Mouse (Mus musculus) hindbrain, embryonic 13.5 days (tissue): ENCODE data around the gene Atxn1. TPM values are rescaled to one million over a fixed set of nuclear protein-coding genes. Genes with fewer than 3 reads are reported as not detected.

Experiments used
- ATAC-seq: fragments of 200-750 bp; cut with Nextera tagmentation; 2 replicates; pipeline ENCODE4 v1.8.0; 2017; ENCODE audit warnings: moderate TSS enrichment; ENCODE audit not compliant: low FRiP score
- H3K27ac ChIP-seq: fragments of 300-500 bp; sonication (generic); 2 replicates; pipeline ENCODE4 v1.5.1; 2015; ENCODE audit warnings: inconsistent platforms, mild to moderate bottlenecking, moderate library complexity
- H3K27me3 ChIP-seq: fragments of 300-500 bp; sonication (generic); 2 replicates; pipeline ENCODE4 v1.6.1; 2015; ENCODE audit warnings: mild to moderate bottlenecking, inconsistent platforms
- H3K36me3 ChIP-seq: fragments of 300-500 bp; sonication (generic); 2 replicates; pipeline ENCODE4 v1.6.1; 2015; ENCODE audit warnings: mild to moderate bottlenecking, inconsistent platforms
- H3K4me1 ChIP-seq: fragments of 300-500 bp; sonication (generic); replicated peaks from 2 replicates; pipeline ENCODE4 v1.6.1; 2015; ENCODE audit warnings: inconsistent platforms
- H3K4me2 ChIP-seq: fragments of 300-500 bp; sonication (generic); 2 replicates; pipeline ENCODE4 v1.6.1; 2015; ENCODE audit warnings: inconsistent platforms, mild to moderate bottlenecking, moderate library complexity
- H3K4me3 ChIP-seq: fragments of 300-500 bp; sonication (generic); 2 replicates; pipeline ENCODE4 v1.5.1; 2015; ENCODE audit warnings: mild to moderate bottlenecking, inconsistent platforms
- H3K9ac ChIP-seq: fragments of 300-500 bp; sonication (generic); 2 replicates; pipeline ENCODE4 v1.6.1; 2015; ENCODE audit warnings: mild to moderate bottlenecking, inconsistent platforms
- H3K9me3 ChIP-seq: fragments of 300-500 bp; sonication (generic); 2 replicates; pipeline ENCODE4 v1.6.1; 2016; ENCODE audit warnings: inconsistent platforms
- WGBS: fragments of 180-500 bp; shearing (Covaris S2); methylation state at CpG from one replicate; pipeline ENCODE4 v1.1.7; 2015; 5-methylcytosine and 5-hydroxymethylcytosine counted together
- polyA plus RNA-seq: library from polyadenylated mRNA; unstranded; fragments of >200 nt; fragmentation: Nextera tagmentation; extraction: Ambion mirVana; gene quantifications from 2 replicates; pipeline ENCODE4 v1.2.1, GENCODE M21; 2015

The Atxn1 gene
- polyA plus RNA-seq, 1 experiment from 2014 or later = 8.1 TPM

DNA sequence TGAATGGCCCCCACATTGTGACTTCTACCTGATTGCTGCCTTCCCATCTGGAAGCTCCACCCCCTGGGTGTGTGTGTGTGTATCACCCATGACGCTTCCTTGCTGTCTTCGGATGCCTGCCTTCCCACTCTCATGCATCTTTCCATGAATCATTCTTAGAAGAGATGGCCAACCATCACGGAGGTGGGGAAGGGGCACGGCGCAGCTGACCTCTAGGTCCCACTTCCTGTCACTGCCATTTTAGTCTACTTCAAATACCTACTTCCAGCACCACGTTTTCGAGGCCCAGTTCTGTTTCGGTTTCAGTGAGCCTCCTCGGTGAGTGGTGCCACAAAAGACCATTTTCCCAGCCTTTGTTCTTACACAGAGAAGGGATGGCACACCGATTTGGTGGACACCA is 99.2 kb downstream of the Atxn1 start:
- Histone ChIP-seq H3K27me3 (no peaks in the 10 kb centered on the region), H3K9ac (no peak overlapping the region), H3K4me3 (no peak overlapping the region), H3K4me2 (no peak overlapping the region), H3K9me3 (no peaks in the 10 kb centered on the region), H3K27ac (no peak overlapping the region), H3K4me1 (peaks cover 9% of the 10 kb centered on the region; the same call in 1 of the 2 replicates), H3K36me3 (no peaks in the 10 kb centered on the region)
- ATAC-seq = no peak
- 93% methylated on average over 10 of the region's 10 CpGs for WGBS

DNA sequence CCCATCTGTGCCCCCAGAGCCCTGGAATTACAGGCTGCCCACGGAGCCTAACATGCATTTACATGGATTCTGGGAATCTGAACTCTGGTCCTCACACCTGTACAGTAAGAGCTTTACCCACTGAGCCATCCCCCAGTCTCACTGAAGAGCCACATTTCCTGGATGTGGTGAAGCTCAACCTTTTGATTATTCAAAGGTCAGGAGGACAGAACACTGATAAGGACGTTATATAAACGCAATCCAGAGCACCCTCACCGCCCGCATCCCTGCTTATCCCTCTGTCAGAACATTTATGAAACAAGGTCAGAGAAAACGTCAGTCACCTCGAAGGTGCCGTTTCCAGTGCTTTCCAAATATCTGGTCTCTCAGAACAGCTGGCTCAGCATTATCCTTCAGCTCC is 101.0 kb downstream of the Atxn1 start:
- 93% methylated on average over 8 of the region's 8 CpGs for WGBS
- no peak overlapping the region for H3K4me3 ChIP-seq
- H3K9me3 ChIP-seq = no peaks in the 10 kb centered on the region
- no peaks in the 10 kb centered on the region for H3K36me3 ChIP-seq
- H3K27me3 ChIP-seq = no peaks in the 10 kb centered on the region
- no peak overlapping the region for H3K4me2 ChIP-seq
- no peak overlapping the region for H3K9ac ChIP-seq
- H3K27ac ChIP-seq = no peak overlapping the region
- peaks cover 23% of the 10 kb centered on the region for H3K4me1 ChIP-seq
- ATAC-seq = no peak

DNA sequence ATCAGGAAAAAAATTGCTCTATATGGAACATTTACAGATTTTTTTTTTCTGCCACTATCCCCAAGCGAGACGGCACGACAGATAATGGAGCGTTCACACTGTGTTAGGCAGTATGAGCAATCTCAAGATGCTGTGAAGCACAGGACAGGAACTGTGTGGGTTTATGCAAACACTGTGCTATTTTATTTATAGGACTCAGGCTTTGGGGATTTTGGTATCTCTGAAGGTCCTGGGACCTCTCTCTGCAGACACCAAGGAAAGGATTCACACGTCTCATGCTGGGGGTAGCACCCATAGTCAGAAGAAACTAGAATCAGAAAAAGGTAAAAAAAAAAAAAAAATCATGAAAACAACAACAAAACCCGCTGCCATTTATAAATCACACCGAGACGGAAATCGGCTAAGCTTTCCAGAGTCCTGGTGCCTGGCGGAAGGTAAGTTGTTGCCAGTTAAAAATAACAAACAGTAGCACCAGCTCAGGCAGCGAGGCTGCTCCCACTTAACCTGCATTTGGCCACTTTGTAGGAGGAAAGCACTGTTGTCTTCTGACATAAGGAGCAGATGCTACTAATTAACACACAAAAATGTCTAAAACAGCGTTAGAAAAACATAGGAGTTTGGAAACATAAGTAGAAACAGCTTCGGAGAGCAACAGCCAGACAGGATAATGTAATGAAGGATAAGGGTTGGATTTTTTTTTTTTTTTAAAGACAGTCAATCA is 102.8 kb downstream of the Atxn1 start:
- Histone ChIP-seq H3K4me2 (no peak overlapping the region), H3K27me3 (no peaks in the 10 kb centered on the region), H3K9ac (no peak overlapping the region), H3K4me3 (no peak overlapping the region), H3K36me3 (no peaks in the 10 kb centered on the region), H3K27ac (no peak overlapping the region), H3K4me1 (peaks cover 23% of the 10 kb centered on the region), H3K9me3 (no peaks in the 10 kb centered on the region)
- no peak for ATAC-seq
- WGBS = 76% methylated on average over 13 of the region's 13 CpGs

DNA sequence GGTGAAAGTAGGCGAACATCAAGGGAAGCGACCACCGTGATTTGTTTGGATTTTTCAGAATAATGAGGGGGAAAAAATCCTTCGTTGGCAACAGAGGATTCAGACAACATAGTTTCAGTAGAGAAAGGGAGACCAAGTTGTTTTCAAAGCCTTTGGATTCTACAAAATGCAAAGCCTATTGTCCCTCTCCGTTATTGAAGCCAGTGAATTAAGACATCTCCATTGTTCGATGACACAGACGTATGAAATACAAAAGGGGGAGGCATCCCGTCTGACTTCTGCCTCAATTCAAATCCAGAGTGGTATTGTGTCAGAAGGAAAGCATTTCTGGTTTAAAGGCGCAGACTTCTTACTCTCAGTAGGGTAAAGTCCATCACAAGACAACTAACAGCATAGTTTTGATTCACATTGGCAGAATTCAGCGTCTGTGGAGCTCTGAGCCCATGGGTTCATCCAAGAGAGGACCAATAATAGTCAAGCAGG is 103.7 kb downstream of the Atxn1 start:
- Histone ChIP-seq H3K27ac (no peak overlapping the region), H3K4me2 (no peak overlapping the region), H3K27me3 (no peaks in the 10 kb centered on the region), H3K9ac (no peak overlapping the region), H3K9me3 (no peaks in the 10 kb centered on the region), H3K4me1 (peaks cover 23% of the 10 kb centered on the region), H3K4me3 (no peak overlapping the region), H3K36me3 (no peaks in the 10 kb centered on the region)
- ATAC-seq = no peak
- WGBS = 16% methylated on average over 10 of the region's 10 CpGs

DNA sequence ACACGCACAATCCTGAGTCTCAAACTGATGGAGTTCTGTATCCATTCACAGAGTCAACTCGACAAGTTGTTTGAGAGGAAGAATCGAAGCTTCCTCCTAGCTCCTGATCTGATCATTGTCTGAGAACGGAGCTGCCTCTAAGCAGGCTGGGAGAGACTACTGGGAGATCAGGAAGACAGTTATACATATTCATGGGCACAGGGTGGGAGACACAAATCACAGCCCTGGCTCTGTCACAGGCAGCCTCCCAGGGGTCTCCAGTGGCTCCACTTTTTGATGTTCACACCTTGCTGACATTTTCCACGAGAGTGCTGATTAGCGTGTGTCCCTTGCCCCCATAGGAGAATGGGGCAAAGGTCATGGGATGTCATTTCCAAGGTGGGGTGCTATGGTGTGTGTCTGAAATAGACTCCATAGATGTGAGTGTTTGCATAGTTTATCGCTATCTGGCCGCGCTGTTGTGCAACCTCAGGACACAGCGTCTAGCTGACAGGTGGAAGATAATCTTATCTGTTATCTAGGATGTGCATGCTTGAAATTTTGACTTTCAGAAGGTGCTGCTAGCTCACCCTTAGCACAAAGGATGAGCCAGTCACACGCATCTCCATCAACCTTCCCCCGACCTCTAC is 105.6 kb downstream of the Atxn1 start:
- no peaks in the 10 kb centered on the region for H3K9me3 ChIP-seq
- H3K4me1 ChIP-seq = peaks cover 23% of the 10 kb centered on the region
- no peaks in the 10 kb centered on the region for H3K27me3 ChIP-seq
- no peak for ATAC-seq
- WGBS = 65% methylated on average over 12 of the region's 12 CpGs
- H3K4me3 ChIP-seq = no peak overlapping the region
- H3K9ac ChIP-seq = no peak overlapping the region
- peak overlapping the region; percentile 0; the same call in 1 of the 2 replicates for H3K27ac ChIP-seq
- H3K36me3 ChIP-seq = no peaks in the 10 kb centered on the region
- no peak overlapping the region for H3K4me2 ChIP-seq

DNA sequence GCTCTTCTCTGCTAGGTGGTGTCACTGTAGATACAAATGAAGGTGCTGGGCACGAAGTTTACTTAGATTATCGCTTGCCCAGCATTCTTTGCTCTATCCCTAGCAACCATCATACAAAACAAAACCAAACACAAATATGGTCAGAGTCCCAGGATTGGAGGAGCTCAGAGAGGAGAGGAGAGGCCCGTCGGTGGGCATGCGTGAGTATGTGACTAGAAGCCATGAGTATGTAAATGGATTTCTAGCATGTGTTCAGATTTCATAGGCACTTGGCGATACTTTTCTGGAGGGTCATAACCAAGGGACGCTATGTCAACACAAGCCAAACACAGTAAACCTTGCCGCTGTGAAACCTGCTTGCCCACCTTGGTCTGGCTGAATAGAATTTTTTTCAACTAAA is 107.4 kb downstream of the Atxn1 start:
- Histone ChIP-seq H3K4me1 (peaks cover 23% of the 10 kb centered on the region), H3K4me2 (no peak overlapping the region), H3K9me3 (no peaks in the 10 kb centered on the region), H3K27me3 (no peaks in the 10 kb centered on the region), H3K27ac (no peak overlapping the region), H3K4me3 (no peak overlapping the region), H3K36me3 (no peaks in the 10 kb centered on the region), H3K9ac (no peak overlapping the region)
- WGBS = 88% methylated on average over 8 of the region's 8 CpGs
- ATAC-seq = no peak

DNA sequence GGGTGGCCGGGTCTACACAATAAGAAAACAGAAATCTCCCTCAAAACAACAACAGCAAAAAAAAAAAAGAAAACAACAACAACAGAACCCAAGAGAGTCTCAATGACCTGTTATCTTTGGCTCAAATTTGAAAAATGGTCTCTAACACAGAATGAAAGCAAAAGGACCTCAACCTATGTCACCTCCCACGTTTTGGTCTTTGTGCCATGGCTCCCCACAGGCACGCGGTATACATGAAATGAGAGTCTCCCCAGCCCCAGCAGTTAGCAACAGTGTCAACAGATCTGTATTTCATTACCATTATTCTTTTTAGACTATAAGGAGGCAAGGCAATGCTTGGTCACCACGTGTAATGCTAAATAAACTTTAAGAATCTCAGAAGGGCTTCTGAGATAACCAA is 110.3 kb downstream of the Atxn1 start:
- Histone ChIP-seq H3K9ac (no peak overlapping the region), H3K4me1 (peaks cover 8% of the 10 kb centered on the region), H3K9me3 (no peaks in the 10 kb centered on the region), H3K27me3 (no peaks in the 10 kb centered on the region), H3K4me2 (no peak overlapping the region), H3K27ac (no peak overlapping the region), H3K4me3 (no peak overlapping the region), H3K36me3 (no peaks in the 10 kb centered on the region; the same call in 1 of the 2 replicates)
- WGBS = 69% methylated on average over 5 of the region's 5 CpGs
- ATAC-seq = no peak

DNA sequence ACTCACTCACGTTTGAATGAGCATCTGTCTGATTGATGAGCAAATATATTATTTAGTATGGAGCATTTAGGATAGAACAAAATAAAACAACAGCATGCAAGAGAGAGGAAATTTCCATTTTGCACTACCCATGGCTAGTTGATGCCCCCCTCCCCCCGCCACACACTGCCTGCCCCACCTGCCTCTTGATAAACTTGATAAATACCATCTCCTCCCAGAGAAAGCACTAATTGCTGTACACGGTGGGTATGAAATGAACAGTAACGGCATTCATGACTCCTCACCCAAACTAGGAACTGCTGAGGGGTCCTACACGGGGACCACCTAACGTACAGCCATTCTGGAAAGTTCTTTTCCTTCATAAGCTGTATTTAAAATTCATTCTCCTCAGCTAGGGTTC is 111.1 kb downstream of the Atxn1 start:
- H3K4me2 ChIP-seq = no peak overlapping the region
- no peaks in the 10 kb centered on the region; the same call in 1 of the 2 replicates for H3K36me3 ChIP-seq
- WGBS = 83% methylated on average over 6 of the region's 6 CpGs
- no peaks in the 10 kb centered on the region for H3K9me3 ChIP-seq
- no peak for ATAC-seq
- H3K27ac ChIP-seq = no peak overlapping the region
- no peak overlapping the region for H3K9ac ChIP-seq
- no peaks in the 10 kb centered on the region for H3K27me3 ChIP-seq
- H3K4me1 ChIP-seq = peaks cover 3% of the 10 kb centered on the region; the same call in 1 of the 2 replicates
- no peak overlapping the region for H3K4me3 ChIP-seq

DNA sequence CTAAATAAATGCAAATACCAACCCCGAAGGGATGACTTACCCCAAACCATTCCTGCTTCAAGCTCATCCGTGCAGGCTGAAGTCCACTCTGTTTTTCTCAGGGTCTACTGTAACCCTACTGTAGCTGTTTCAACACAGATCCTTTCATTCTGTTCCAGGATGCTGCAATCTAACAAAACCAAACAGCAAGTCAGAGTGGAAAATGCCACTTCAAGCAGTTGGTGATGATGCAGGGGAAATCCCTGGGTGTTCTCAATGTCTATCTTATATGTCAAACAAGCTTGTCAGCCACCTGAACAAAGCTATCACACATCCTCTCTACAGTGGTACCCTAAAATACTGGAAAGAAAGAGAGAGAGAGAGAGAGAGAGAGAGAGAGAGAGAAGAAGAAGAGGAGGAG is 112.5 kb downstream of the Atxn1 start:
- H3K27ac ChIP-seq = no peak overlapping the region

DNA sequence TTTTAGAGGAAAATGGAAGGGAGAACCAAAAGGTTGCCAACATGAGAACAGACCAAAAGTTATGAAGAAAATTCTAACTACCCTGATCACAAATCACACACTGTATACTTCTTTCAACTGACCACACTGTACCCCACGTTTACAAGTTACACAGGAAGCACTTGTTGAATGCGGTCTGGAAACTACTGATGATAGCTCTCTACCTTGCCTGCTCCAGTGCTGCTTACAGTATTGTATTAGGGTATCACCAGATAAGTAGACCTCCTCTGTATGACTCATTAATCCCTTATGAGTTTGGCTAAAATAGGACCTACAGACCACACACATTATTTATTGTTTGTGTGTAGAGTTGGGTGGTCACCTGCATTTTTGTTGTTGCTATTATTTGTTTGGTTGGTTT is 113.1 kb downstream of the Atxn1 start:
- Histone ChIP-seq H3K36me3 (no peaks in the 10 kb centered on the region; the same call in 1 of the 2 replicates), H3K4me2 (no peak overlapping the region), H3K27ac (no peak overlapping the region), H3K9ac (no peak overlapping the region), H3K27me3 (no peaks in the 10 kb centered on the region), H3K4me3 (no peak overlapping the region), H3K9me3 (no peaks in the 10 kb centered on the region), H3K4me1 (peaks cover 3% of the 10 kb centered on the region; the same call in 1 of the 2 replicates)
- no peak for ATAC-seq
- WGBS = 96% methylated on average over 2 of the region's 2 CpGs

More for the DNA sequence above, 112.5 kb downstream of the Atxn1 start:
- Histone ChIP-seq H3K4me2 (no peak overlapping the region), H3K4me3 (no peak overlapping the region), H3K9me3 (no peaks in the 10 kb centered on the region), H3K4me1 (peaks cover 3% of the 10 kb centered on the region; the same call in 1 of the 2 replicates), H3K9ac (no peak overlapping the region), H3K27me3 (no peaks in the 10 kb centered on the region), H3K36me3 (no peaks in the 10 kb centered on the region; the same call in 1 of the 2 replicates)
- ATAC-seq = no peak
- 88% methylated on average over 2 of the region's 2 CpGs for WGBS

DNA sequence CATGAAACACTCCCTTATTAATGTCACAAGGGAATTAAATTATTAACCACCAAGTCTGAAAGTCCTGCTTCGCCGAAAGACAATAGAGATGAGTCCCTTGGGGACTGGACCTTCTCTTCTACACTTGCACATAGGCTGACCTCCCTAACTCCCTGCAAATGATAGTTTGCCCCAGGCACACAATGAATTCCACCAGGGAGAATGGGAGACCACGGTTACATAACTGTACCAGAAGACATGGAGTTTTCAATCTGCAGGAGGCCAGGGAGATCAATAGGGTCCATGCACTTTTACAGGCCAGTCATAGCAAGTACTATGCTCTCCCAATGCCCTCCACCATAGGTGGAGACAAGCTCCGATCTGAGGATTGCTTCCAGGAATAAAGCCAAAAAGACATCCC is 113.7 kb downstream of the Atxn1 start:
- Histone ChIP-seq H3K27me3 (no peaks in the 10 kb centered on the region), H3K4me1 (peaks cover 3% of the 10 kb centered on the region; the same call in 1 of the 2 replicates), H3K9ac (no peak overlapping the region), H3K4me3 (no peak overlapping the region), H3K36me3 (no peaks in the 10 kb centered on the region; the same call in 1 of the 2 replicates), H3K4me2 (no peak overlapping the region), H3K9me3 (no peaks in the 10 kb centered on the region), H3K27ac (no peak overlapping the region)
- ATAC-seq = no peak
- 72% methylated on average over 4 of the region's 4 CpGs for WGBS

DNA sequence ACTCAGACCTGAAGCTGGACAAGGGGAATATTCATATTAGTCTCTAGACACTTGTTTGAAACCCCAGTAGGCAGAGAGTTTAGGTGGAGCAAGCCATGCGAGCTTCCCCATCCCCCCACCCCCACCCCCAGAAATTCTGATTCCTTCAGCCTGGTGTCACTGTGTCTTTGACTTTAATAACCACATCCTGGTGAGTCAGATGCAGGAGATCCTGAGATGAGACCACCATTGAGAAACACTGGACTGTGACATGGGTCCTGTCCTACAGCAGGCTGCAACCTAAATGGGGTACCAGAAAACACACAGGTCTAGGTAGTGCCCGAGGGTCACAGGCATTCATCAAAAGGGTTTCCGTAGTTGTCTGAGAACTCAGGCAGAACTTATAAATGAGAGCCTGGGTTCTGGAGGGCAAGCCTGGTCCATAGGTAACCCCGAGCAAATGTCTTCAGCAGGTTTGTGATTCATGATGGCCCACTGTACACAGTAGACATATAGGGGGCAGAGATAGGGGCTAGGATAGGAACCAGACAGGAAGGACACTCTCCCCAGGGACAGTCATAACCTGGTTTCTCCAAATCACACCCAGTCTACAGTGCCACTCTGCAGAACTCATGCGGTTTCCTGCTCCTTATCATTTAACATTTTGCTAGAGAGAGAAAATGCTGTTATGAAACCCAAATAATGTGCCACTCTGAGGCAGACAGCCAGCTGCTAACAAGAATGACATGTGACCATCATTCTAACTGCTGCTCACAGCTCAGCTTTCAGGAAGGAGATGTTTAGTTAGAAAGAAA is 114.4 kb downstream of the Atxn1 start:
- ATAC-seq = no peak
- WGBS = 90% methylated on average over 5 of the region's 5 CpGs

More for the DNA sequence above, 114.4 kb downstream of the Atxn1 start:
- Histone ChIP-seq H3K4me1 (peaks cover 3% of the 10 kb centered on the region; the same call in 1 of the 2 replicates), H3K4me2 (no peak overlapping the region), H3K4me3 (no peak overlapping the region), H3K9ac (no peak overlapping the region), H3K27ac (no peak overlapping the region), H3K27me3 (no peaks in the 10 kb centered on the region), H3K9me3 (no peaks in the 10 kb centered on the region), H3K36me3 (no peaks in the 10 kb centered on the region; the same call in 1 of the 2 replicates)
